Mouse (Mus musculus) adrenal gland, postnatal 4 days (tissue): ENCODE measurements at regions not wholly inside any gene's neighbourhood (a gene's known extent, or its start where the extent isn't known, plus 50 kb on each side); places are given as distances from the start of the nearest gene placed in this dataset.
"Not testable (repeated sequence)": the region's sequence is repeated elsewhere in the genome, so short reads cannot be mapped to it uniquely, and the experiment has no call there.

ENCODE experiments used
- DNase-seq, 2 experiments: peaks; one replicate each; pipeline ENCODE4 v3.0.0; 2021 to 2022; ENCODE audit warnings: low spot score in 2 of 2, mixed read lengths in 2 of 2

DNA sequence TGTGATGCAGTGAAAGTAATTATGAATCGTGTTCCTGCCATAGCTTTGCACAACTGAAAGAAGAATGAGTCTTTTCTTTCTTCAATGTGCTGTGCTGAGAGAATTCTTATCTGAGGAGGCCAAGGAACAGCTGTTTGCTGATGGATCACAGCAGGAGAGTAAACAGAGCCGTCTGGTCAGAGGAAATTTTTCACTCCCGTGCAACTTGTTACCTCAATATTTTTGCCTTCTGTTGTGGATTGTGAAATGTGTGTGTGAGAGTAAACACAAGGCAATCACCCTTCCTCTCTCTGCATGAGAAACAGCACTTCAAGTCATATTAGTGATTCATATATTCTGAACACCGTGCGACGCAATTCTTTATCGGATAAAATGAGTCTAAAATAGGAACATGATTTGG, 171.9 kb downstream of the Epm2a start:
- DNase-seq, result no peak

DNA sequence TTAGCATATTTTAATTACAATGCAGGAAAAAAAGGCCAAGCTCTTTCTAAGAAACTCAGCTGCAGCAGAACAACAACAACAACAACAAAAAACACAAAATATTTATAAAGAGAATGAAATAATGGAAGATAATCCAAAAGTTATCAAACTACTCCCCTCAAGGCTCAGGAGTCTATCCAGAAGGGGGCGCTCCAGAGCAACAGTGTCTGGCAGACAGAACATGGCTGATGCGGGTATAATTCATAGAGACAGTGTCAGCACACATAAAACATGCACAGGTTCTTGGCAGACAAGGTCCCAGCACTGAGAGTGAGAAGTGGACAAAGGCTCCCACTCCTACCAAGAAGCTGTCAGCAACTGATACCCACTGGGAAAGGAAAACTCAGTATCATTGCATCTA, 173.9 kb downstream of the Epm2a start:
- DNase-seq, result no peak

DNA sequence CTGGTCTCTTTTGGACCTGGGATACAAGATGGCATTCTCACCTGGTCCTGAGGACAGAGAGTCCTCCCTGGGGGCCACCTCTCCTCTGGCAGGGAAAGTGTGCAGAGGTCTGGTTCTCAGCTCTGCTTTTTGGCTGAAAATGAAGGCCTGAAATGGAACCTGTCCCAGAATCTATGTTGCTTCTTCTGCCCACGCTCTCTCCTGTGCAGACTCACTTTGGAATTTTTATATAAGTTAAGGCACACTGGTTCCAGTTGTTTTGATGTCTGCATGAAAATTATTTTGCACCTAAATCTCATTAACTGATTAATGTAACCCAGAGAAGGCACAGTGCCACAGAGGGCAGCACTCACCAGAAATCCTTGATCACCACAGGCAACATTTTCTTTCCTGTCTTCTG, 188.1 kb downstream of the Epm2a start:
- DNase-seq, result no peak

DNA sequence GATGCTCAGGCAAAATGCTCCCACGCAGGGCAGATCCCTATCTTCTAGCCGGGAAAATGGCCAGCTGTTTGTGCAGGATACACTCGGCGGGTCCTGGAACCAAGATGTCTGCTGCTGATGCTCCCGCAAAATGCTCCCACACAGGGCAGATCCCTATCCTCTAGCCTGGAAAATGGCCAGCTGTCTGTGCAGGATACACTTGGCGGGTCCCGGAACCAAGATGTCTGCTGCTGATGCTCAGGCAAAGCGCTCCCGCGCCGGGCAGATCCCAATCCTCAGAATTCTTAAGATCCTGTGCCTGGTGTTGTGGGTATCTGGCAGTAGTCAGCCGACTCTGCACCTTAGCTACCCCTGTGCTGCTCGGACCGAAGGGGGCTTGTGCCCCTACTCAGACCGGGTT, 212.2 kb downstream of the Epm2a start:
- not testable (repeated sequence) for DNase-seq

DNA sequence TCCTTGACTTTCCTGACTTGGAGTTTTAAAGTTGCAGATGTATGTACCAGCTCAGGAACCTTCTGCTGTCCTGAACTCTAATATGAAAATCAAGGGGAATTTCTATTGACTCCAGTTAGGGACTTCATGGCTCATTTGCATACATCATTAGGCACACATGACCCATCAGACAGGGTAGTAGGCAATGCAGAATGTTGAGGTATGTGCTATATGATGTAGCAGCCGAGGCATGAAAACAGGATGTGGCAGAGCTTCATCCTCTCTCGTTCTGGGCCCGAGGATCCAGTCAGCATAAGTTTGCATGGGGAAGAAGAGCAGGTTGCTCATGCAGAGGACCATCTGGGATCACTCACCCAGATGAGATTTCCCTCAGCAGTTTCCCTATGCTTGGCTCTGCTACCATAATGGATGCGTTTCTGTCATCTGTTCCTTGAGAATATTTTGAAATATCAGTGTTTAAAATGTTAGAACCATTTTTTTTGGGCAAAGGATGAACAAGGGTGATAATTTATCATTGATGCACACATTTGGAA, 227.4 kb downstream of the Epm2a start:
- no peak for DNase-seq

DNA sequence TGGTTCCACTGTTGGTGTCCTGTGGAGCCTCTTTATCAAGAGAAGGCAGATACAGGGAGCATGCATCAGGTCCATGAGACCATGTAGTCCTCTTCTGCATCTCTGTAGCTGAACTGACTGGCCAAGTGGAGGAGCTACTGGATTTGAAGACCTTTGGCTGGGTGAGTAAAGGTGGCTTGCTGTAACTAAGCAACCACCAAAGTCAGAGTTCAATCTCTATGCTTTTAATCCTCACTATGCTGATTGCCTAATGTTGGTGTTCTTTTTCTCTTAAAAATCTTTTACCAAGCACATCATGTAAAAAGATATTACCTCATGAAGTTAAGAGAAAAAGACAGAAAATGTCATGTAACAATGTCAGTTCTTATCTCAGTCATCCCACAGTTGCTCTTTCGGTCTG, 265.2 kb downstream of the Epm2a start:
- DNase-seq, result no peak

DNA sequence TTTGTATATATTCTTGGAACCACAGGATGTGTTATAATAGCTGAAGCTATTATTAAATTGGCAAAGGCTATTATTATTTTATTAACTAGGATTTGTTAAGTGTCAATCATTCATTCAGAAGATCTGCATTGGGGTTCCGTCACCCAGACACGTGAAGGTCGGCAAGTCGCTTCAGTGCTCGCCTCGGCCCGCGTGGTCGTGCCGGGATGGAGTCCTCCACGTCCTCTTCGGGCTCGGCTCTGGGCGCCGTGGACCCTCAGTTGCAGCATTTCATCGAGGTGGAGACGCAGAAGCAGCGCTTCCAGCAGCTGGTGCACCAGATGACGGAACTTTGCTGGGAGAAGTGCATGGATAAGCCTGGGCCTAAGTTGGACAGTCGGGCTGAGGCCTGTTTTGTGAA, 265.9 kb downstream of the Epm2a start:
- not testable (repeated sequence) for DNase-seq

DNA sequence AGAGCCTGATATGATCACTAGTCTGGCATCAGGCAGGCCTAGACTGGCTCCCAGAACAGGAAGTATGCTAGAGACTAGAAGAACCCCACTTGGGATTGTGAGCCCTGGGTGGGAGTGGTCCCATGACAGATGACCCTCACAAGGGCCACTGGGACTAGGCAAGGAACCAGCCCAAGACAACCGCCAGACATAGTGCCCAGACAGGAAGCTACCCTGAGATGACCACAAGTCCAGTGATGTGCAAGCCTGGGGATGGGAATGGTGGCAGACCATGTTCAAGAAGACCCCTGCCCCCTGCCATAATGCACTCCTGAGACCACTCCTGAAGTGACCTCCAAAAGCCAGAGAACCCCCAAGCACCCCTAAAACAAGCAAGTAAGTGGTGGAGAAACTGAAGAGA, 304.9 kb downstream of the Epm2a start:
- DNase-seq, result no peak

DNA sequence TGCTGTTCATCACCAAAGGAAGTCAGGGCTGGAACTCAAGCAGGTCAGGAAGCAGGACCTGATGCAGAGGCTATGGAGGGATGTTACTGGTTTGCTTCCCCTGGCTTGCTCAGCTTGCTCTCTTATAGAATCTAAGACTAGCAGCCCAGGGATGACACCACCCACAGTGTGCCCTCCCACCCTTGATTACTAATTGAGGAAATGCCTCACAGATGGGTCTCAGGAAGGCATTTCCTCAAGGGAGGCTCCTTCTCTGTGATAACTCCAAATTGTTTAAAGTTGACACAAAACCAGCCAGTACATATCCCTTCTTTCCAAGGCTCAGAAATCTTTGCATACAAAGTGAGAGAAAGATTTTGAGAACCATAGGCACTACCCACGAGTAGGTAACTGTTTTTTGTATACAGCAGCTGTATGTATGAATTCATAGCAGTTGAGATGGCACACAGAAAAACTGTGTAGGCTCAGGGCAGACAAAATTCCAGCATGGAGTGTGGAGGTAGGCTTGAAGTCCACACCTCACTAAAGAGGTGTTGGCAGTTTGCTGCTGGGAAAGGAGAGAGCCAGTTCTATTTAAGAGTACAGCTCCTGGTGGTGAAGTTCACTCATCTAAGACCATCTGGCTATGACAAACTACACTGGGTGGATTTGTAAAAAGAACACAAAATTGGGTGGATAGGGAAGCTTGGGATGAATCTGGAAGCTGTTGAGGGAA, 317.0 kb downstream of the Epm2a start:
- DNase-seq, result no peak

DNA sequence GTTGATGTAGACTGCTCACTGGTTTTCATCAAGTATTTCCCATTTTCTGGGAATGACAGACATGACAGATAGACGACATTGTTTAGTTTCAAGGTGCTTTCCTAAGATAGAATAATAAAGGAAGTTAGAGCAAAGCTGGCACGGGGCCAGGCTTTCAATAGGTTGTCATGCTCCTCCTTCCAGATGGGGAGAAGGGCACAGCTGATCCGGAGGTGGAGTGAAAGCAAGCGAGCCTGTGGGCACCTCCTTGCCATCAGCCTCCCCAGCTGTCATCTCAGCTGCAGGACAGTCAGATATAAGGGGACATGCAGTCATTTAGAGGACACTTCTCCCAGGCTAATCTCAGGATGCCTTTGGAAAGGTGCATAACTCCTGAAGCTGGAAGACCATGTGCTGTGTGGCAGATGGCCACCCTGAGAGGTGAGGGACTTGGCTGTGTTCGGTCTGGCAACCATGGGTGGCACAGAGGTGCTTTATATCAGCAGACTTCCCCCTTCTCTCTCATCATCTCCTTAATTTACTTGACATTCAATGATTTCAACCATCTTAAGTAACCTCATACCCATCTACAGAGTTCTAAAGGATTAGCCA, 318.6 kb downstream of the Epm2a start:
- no peak for DNase-seq

DNA sequence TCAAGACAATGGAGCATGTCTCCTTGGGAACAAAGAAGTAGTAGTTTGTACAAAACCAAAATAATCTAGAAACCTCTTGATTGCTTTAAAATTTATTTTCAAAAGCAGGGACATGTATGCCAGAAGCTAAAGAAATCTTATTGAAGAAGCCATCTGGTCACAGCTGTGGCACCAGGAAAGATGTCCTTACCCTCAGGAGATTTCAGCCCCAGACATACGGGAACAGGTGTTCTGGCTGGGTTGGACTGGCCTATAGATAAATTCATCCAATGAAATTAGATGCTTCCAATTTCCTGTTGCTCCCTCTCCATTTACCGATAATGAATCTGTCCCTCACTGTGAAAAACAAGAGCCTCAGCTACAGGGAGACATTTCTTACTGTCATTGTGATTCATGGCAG, 366.5 kb downstream of the Epm2a start:
- no peak for DNase-seq

DNA sequence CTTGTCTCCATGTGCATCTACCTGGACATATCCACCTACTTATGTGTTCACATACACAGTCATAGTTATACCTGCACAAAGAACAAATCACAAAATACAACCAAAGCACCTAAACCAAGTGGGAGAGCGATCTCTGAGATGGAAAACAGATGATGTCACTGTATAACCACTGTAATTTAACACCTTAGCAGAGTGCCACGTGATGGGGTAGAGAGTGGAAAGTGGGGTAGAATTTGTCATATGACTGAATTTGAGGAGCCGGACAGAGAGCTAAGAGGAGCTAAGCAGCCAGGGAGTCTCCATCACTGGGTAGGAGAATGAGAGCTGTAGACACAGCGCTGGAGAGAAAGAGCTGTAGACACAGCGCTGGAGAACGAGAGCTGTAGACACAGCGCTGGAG, 381.6 kb downstream of the Epm2a start:
- no peak for DNase-seq

DNA sequence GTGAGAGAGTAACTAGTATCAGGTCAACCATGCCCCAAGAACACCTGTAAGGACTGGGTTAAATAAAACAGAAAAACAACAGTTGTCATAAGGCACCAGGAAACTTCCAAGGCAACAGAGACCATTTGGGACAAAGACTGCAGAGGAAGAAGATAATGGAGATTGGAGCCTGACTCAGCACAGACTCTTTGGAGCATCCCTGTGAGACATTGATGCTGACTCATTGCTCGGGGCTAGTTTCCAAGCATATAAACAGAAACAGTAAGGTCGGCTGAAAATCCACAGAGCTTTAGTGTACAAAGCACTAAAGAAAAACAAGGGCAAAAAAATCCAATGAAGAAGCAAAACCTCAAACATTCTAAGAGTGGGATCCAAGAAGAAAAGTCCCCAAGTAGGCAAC, 386.3 kb downstream of the Epm2a start:
- DNase-seq, result no peak

DNA sequence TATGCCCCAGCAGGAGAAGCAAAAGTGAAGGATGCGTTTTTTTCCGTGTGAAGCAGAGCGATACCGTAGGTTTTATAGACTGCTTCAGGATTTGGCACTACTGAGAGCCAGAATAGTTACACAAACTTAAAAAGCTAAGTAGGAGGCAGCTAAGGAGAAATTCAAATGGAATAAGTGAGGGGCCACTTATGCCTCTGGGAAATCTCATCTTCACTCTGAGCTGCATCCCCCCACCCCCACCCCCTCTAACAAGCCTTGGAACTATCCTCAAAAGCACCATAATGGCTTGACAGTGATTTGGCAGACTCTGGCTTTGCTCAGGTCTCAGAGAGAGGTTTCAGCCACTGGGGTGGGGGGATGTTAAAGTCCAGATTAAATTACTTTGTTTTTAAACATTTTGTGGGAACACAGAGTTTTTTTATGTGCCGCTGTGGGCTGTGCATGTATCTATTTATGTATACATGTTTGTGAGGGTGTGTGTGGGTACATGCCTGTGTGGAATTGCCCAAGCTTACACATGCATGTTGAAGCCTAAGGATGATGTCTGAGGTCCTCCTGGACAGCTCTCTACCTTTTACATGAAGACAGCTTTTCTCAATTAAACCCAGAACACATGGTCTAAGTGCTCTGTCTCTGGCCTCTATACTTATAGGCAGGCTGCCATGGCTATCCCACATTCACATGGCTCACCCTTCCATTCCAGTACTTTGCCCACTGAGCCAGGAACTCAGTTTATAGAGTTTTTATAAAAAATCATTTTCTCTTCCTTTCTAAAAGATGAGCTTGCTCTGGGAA, 396.6 kb downstream of the Epm2a start:
- DNase-seq, result no peak

DNA sequence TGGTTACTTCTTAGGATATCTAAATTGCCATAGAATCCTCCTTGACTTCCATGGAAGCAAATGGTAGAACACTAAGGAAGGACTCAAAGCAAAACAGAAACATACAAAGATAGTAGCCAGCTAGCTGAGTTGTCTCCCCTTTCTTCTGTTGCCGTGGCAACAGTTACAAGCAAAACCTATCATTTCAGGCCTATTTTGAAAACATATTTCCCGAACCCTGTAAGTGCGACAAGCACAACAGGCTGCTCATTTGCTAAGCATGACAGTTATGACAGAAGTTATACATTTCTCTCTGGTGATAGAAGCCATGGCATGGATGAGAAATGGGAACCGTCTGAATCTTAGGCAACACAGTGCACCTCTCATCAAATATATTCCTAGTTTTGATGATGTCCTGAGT, 402.4 kb downstream of the Epm2a start:
- no peak for DNase-seq

DNA sequence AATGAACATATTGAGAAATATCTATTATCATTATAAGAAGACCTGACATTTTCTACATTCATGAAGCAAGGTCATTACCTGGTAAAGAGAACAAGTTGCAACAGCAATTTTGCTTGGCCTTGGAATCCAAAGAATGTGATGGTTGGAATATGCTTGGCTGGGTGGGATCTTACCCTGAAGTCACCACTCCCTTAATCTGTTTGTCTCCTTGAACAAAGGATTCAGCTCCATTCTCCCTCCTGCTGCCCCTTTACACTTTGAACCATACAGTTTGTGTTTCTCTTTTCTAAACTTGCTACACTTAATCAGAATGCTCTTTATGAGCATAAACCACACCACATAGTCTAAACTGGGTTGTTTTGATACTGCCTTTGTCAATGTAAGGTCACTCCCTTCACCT, 403.8 kb downstream of the Epm2a start:
- DNase-seq, result no peak

DNA sequence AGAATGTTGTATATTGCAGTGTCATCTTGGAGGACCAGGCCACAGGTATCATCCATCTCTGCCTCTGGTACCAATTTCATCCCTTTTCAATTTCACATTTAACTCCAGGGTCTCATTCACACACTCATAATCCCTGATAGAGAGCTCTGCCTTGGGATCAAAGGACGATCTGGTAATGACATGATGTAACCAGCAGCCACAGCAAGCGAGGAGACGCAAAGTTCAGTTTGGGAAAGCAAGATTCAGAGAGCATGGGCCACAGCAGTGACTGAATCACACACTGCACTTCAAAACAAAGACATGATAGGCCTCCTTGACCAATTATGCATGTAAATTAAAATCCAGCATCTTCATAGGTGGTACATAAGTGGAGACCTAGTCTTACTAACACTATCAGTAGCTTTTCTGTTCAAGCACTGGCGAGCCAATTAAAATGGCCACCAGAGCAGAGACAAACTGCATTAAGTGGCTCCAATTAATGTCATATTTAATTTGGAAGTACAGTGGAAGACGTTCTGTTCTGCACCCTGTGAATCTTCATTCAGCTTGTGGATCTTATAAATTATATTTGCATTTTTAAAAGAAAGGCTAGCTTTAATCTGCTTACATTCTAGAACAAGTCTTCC, 412.0 kb downstream of the Epm2a start:
- no peak for DNase-seq

DNA sequence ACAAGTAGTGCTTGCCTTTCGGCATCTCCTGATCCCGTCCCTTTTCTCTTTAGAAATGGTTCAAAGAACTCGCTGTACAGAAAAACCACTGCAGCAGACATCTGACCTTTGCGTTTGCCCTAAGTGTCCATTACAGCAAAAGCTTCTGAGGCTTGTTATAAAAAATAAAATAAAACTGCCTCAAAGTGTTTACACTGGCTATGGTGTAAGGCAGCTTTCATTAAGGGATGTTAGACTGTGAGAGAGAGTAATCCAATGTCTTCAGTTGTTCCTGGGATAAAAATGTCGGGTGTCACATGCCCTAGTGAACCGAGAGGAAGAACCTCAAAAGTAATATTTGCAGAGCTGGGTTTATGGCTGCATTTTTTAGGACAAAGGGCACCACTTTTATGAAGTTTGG, 434.7 kb downstream of the Epm2a start:
- no peak for DNase-seq

DNA sequence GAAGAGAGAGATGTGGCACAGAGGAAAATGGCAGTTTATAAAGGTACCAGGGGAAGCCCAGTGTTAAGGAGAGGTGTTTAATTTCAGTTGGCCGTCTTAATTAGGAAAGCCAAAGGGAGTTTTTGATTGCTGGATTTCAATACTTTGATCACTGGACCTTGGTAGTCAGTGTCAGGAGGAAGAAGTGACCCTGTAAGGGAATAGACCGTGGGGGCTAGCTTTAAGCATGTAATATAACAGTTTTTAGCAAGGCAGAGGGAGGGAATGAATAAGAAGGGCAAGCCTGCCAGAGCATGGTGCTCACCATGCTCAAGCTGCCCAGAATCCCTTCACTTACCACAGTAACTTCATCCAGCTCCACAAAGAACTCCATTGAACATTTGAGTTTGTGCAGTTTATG, 437.1 kb downstream of the Epm2a start:
- DNase-seq, result no peak

DNA sequence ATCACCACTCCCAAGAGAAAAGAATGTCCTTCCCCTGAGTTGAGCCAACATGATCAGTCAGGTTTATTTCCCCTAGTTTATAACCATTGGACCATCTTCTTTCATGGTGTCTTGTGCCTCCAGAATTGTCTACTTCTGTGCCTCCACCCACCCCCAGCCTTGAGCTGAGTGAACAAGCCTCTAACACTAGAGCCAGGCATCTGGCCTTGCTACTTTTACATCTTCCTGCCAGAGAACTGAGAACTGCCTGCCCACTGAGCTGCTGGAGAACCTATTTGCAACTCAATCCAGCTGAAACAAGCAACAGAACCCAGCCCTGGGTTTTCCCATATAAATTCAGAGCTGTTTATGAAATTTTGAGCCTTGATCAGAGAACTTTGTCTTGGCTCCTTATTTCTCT, 444.0 kb downstream of the Epm2a start:
- DNase-seq, result no peak

DNA sequence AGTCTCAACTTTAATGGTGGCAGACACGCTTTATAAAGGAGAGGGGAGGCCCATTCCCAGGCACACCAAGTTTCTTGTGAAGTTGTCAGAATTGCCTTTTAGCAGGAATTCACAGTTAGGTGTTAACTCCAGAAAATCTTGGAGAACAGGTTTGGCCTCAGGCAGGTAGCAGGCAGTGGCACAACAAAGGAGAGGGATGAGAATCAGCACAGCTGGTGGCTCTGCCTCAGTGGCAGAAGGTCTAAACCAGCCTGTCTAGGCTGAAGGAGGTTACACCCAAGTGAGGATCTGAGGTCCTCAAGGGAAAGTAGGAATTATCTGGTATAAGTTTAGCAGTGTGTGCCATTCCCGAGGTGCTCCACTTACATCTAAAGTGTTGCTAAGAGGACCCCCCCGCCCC, 456.3 kb downstream of the Epm2a start:
- no peak for DNase-seq
